Comparison of ENCODE assay signal across 8 mouse cellular contexts in the genomic region with DNA sequence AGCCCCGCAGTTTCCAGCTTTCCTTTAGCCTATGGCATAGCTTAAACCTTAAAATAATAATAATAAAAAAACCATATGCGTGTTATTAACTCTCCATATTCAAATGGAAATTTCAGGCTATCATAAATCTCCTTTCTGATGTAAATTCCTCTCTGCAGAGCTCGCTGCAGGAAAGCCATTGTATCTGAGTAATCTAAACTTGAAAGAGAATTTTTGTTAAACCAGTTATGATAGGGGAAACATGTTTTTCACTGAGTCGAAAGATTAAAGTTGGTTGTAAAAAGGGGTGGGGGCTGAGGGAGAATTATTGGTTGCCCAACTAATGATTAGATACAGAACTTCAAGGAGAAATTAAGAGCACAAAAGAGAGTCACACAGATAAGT.
DNase-seq lines count a peak whose midpoint lies in the region; ATAC-seq and TF ChIP-seq lines count a peak whose summit lies in the region.

No protein-coding gene starts in this region.

- no peak overlapping the region for H3K9ac ChIP-seq in heart, adult 2 months (ENCODE audit: low read depth, low read length)
- peak overlapping the region; percentile 51; the same call in 1 of the 2 replicates for H3K9ac ChIP-seq in hindbrain, embryonic 13.5 days
- no peak overlapping the region for H3K9ac ChIP-seq in liver, embryonic 16.5 days (ENCODE audit: low read depth, low read length)

- peaks cover 3% of the 10 kb centered on the region for H3K36me3 ChIP-seq in heart, adult 2 months (ENCODE audit: control insufficient read depth, insufficient read depth, low read length)
- H3K36me3 ChIP-seq in E14TG2a.4 (ENCODE audit: insufficient read depth, low read length), result no peaks in the 10 kb centered on the region
- no peaks in the 10 kb centered on the region for H3K36me3 ChIP-seq in hindbrain, embryonic 13.5 days
- no peaks in the 10 kb centered on the region for H3K36me3 ChIP-seq in liver, embryonic 16.5 days (ENCODE audit: control insufficient read depth, insufficient read depth)

- no peaks in the 10 kb centered on the region for H3K9me3 ChIP-seq in E14TG2a.4 (ENCODE audit: low read length)
- H3K9me3 ChIP-seq in hindbrain, embryonic 13.5 days, result no peaks in the 10 kb centered on the region
- H3K9me3 ChIP-seq in liver, embryonic 16.5 days (replicated peaks; ENCODE audit: control insufficient read depth, low read length), result no peaks in the 10 kb centered on the region

- H3K4me3 ChIP-seq in heart, adult 2 months, result peak overlapping the region; percentile 5; the same call in 1 of the 2 replicates
- H3K4me3 ChIP-seq in E14TG2a.4 (replicated peaks; ENCODE audit: low read length), result peak overlapping the region; percentile 18; the same call in 1 of the 2 replicates
- peak overlapping the region; percentile 27; the same call in 1 of the 2 replicates for H3K4me3 ChIP-seq in hindbrain, embryonic 13.5 days
- H3K4me3 ChIP-seq in liver, embryonic 16.5 days (ENCODE audit: low read depth, low read length), result no peak overlapping the region

- H3K4me2 ChIP-seq in hindbrain, embryonic 13.5 days, result peak overlapping the region; percentile 52
- H3K4me2 ChIP-seq in liver, embryonic 16.5 days (ENCODE audit: low read depth, low read length), result peak overlapping the region; percentile 44

- ATAC-seq in hindbrain, embryonic 13.5 days (ENCODE audit: low FRiP score), result no peak
- no peak for ATAC-seq in liver, embryonic 16.5 days (ENCODE audit: low read depth)

- DNase-seq in heart, adult 2 months, result no peak
- no peak for DNase-seq in heart, adult 11 months
- no peak for DNase-seq in left cerebral cortex, adult 9 months (ENCODE audit: low spot score in 2 of 2)
- DNase-seq in cerebellum, postnatal 10 days, result no peak
- no peak for DNase-seq in right cerebral cortex, postnatal 36 days (ENCODE audit: low spot score in 2 of 2)

- no peak for TF ChIP-seq EP300 in heart, adult 2 months (IDR thresholded peaks at IDR 0.05; ENCODE audit: insufficient read depth, low read depth, low read length)

- H3K27me3 ChIP-seq in heart, adult 2 months (ENCODE audit: control insufficient read depth, insufficient read depth, low read length), result no peaks in the 10 kb centered on the region
- H3K27me3 ChIP-seq in E14TG2a.4 (ENCODE audit: insufficient read depth, low read length), result no peaks in the 10 kb centered on the region; the same call in 1 of the 2 replicates
- H3K27me3 ChIP-seq in hindbrain, embryonic 13.5 days, result no peaks in the 10 kb centered on the region
- no peaks in the 10 kb centered on the region for H3K27me3 ChIP-seq in liver, embryonic 16.5 days (ENCODE audit: control insufficient read depth, insufficient read depth, low read depth, low read length)

- TF ChIP-seq POLR2A in heart, adult 2 months (IDR thresholded peaks at IDR 0.05; ENCODE audit: insufficient read depth, low read depth, low read length), result no peak

- H3K79me2 ChIP-seq in heart, adult 2 months (replicated peaks; ENCODE audit: control insufficient read depth, insufficient read depth, low read length), result no peaks in the 10 kb centered on the region

- WGBS in heart, adult 2 months, result 24% methylated on average over 4 of the region's 4 CpGs
- WGBS in hindbrain, embryonic 13.5 days, result 3% methylated on average over 4 of the region's 4 CpGs
- WGBS in liver, embryonic 16.5 days (ENCODE audit: insufficient replicate concordance), result 15% methylated on average over 4 of the region's 4 CpGs

- no peak for TF ChIP-seq CTCF in heart, adult 2 months (IDR thresholded peaks at IDR 0.05)
- TF ChIP-seq CTCF in E14TG2a.4 (conservative IDR thresholded peaks at IDR 0.05; ENCODE audit: low read length), result no peak

- intact Hi-C loops in heart, adult 2 months (cut with DNase I), result loop anchor here (2.0 to 10.0 kb wide), 4 partner anchors 113 to 539 kb away; no protein-coding TSS in a partner anchor

- peaks cover 1% of the 10 kb centered on the region; the same call in 1 of the 2 replicates for H3K4me1 ChIP-seq in heart, adult 2 months (ENCODE audit: control insufficient read depth, insufficient read depth, low read length)
- peaks cover 42% of the 10 kb centered on the region for H3K4me1 ChIP-seq in E14TG2a.4 (replicated peaks; ENCODE audit: low read depth, low read length)
- peaks cover 21% of the 10 kb centered on the region for H3K4me1 ChIP-seq in hindbrain, embryonic 13.5 days (replicated peaks)
- H3K4me1 ChIP-seq in liver, embryonic 16.5 days (ENCODE audit: control insufficient read depth, low read depth, low read length), result peaks cover 20% of the 10 kb centered on the region

- peak overlapping the region; percentile 31; the same call in 1 of the 2 replicates for H3K27ac ChIP-seq in heart, adult 2 months
- H3K27ac ChIP-seq in hindbrain, embryonic 13.5 days, result no peak overlapping the region
- no peak overlapping the region for H3K27ac ChIP-seq in liver, embryonic 16.5 days (ENCODE audit: low read length)
